Mouse (Mus musculus) adipocyte (in vitro differentiated cells): ENCODE results near the gene Psors1c2.
A peak's percentile ranks its signal among the peaks of the same experiment; 100 is the strongest.
"Not testable (repeated sequence)": the region's sequence is repeated elsewhere in the genome, so short reads cannot be mapped to it uniquely, and the experiment has no call there.

Source experiments
- DNase-seq: peaks from one replicate; pipeline ENCODE4 v3.0.0-alpha.2; 2016; ENCODE audit warnings: low spot score

Psors1c2 gene

DNA sequence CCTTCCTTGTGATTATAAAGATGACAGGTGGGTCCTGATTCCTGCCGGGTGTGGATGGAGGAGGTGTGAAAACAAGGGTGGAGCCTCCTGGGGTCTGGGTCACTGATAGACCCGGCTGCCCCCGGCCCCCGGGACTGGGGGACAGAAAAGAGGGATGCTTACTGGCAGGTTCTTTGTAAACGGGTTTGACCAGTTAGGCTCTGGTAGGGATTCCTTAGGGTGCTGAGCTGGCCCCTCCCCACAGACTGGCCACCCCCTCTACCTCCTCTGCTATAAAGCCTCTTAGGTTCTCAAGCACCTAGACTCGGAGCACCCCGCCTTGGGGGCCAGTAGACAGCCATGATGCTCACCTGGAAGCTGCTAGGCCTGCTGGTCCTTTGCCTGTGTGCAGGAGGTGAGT lies at the start of gene Psors1c2:
Gene Psors1c2 (plus strand): TSS at position 301 of the 400 bp plus-strand sequence.
- no peak for DNase-seq

DNA sequence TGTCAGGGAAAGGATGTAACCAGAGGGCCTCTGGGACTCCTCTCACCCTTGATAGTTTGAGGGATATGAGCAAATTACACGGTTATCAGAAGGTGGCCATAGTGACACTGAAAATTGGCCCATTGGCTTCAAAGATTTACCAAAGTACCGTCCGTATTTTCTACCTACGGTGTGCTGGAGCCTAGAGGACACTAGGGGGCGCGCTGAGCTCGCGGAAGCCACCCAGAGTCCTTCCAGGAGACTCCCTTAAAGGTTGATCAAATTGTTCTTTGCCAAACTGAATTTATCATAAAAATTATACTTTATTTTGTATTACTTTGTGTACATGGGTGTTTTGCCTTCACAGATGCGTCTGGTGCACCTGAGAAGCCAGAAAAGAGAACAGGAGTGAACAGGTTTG lies 48.9 kb upstream of the Psors1c2 start:
- DNase-seq: peak; percentile 65

- no peak for DNase-seq
These were observed 47.3 kb upstream of the Psors1c2 start for GRCm38 (mm10) chr17:35485702-35486101.

DNA sequence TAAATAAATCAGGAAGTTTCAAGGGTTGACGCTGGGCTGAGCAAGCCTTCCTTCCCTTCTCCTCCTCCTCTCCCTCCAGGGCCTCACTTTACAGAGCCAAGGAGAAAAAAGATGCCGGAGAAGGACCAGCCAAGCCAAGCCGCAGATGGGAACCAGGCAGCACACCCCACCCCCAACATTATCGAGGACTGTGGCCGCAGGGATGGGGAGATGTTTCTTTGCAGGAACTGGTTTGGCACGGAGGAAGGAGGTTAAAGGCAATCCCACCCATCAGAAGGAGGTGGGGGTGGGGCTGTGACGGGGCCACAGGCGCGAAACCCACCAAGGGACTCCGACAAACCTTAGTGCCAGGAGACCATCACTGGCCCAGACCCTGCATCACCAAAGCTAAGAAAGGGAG lies 46.3 kb upstream of the Psors1c2 start:
- DNase-seq: no peak

- no peak for DNase-seq
These were observed 45.0 kb upstream of the Psors1c2 start for GRCm38 (mm10) chr17:35488041-35488440.

- no peak for DNase-seq
These were observed 42.7 kb upstream of the Psors1c2 start for GRCm38 (mm10) chr17:35490320-35490719.

GRCm38 (mm10) chr17:35497124-35497523 lies 35.9 kb upstream of the Psors1c2 start:
- no peak for DNase-seq

GRCm38 (mm10) chr17:35502226-35502625 lies 30.8 kb upstream of the Psors1c2 start:
- DNase-seq: no peak

GRCm38 (mm10) chr17:35502762-35503161 lies 30.2 kb upstream of the Psors1c2 start:
- DNase-seq: no peak

DNA sequence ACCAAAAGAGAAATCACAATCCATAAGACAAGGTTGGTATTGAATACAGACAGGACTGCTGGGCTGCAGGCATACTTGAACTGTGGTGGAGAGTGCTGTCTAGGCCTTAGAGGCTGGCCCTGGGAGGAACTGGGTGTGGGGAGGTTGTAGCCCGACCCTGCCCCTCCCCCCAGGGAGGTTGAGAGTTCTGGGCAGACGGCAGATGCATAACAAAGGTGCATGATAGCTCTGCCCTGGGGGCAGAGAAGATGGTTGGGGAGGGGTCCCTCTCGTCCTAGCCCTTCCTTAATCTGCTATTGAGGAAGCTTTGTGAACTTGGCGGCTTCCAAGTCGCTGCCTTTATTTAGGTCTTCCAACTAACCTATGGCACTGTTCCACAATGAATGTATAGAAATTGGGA lies 29.2 kb upstream of the Psors1c2 start:
- no peak for DNase-seq

DNA sequence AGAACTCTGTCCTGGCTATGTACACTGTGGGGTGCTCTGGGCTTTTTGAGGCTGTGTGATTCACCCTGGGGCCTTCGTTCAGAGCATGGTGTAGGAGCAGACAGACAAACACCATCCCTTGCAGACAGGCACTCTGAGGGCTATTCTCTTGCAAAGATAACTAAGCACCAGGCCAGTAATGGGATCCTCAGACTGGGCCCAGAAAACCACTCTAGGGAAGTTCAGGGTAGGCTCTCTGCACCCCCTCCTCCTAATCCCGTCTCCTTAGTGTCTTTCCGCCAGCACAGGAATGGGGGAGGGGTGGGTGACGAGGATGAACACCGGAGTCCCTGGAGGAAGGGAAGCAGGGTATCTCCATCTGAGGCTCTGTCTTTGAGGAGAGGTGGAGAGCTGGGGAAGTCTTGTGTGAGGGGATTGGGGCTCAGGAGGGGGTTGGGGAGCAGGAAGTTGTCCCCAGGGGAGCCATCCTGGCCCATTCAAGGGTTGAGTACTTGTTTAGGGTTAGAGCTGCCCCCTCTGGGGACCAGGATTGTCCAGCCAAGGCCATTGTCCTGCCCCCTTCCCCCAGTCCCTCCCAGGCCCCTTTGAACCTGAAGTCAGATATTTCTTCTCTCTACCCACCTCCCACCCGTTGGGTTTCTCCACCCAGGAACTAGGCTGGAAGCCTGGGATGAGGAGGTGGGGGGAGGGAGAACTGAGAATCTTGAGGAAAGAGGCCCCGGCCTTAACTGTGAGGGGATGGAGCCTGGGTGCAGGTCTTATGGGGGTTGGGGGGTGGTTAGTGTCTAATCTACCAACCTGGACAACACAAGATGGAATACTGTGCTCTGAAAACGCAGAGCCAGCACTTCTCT lies 28.1 kb upstream of the Psors1c2 start:
- DNase-seq: no peak

- DNase-seq: no peak
These were observed 27.2 kb upstream of the Psors1c2 start, which contains the start of gene Pou5f1 for GRCm38 (mm10) chr17:35505776-35506175. TSS of gene Pou5f1 (plus strand) at chr17:35506018.

- no peak for DNase-seq
These were observed 26.1 kb upstream of the Psors1c2 start for GRCm38 (mm10) chr17:35506881-35507280.

DNA sequence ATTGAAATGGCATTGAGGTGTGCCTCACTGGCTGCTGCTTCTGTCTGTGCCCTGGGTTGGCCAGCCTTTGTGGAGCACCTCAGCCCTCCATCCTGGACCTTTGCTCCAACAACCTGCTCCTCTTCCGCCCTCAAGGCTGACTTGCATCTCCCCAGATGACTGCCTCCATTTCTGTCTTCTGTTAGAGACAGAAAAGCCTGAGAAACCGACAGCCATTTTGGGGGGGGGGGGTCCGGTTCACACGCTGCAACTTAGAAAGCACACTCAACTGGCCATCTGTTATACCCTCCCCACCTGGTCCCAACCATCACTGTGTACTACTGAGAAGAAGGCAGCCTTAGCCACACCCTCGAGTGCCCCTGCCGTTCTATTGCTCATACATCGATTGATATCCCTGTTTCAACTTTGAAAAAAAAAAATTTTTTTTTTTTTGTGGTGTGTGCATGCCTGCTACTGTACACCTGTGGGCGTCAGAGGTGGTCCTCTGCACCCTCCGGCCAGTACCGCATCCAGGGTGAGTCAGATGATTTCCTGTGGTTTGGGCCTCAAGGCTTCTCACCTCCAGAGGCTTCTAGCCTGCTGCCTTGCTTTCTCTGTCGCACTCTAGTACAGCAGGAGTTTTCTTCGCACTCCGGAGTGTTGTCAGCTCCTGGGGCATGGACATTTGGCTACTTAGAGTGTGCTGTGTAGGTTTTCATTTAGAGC lies 25.3 kb upstream of the Psors1c2 start:
- DNase-seq: no peak

DNA sequence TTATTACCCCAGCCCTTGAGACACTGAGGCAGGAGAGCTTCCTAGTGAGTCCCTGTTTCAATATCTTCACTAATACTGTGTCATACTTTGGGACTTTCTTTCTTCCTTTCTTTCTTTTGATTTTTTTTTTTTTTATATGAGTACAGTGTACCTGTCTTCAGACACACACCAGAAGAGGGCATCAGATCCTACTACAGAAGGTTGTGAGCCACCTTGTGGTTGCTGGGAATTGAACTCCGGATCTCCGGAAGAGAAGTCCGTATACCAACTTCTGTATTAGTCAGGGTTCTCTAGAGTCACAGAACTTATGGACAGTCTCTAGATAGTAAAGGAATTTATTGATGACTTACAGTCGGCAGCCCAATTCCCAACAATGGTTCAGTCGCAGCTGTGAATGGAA lies 24.7 kb upstream of the Psors1c2 start:
- not testable (repeated sequence) for DNase-seq

- no peak for DNase-seq
These were observed 23.7 kb upstream of the Psors1c2 start for GRCm38 (mm10) chr17:35509284-35509683.

DNA sequence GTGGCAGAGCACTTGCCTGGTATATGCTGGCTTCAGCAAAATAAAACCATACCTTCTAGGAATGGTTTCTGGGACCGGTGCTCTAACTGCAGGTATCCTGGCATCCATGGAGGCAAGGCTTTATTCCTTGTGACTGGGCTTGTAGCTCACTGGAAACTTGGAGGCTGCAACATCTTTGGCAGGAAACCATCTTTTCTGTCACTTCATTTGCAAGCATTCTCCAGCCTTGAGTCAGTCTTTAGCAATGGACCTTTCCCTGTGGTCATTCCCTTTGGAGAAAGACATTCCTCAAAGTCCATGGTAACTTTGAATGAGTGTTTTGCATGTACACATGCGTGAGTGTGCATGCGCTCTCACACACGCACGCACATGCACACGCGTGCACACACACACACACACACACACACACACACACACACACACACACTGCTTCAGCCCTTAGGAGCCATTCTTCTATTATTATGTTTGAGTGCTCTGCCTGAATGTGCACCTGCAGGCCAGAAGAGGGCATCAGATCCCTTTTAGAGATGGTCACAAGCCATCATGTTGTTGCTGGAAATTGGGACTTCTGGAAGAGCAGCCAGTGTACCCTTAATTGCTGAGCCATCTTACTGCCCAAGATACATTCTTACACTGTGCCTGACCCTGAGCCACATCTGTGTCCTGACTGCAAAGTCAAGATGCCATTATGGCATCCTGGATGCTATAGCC lies 19.9 kb upstream of the Psors1c2 start:
- DNase-seq: peak; percentile 41

GRCm38 (mm10) chr17:35513886-35514285 lies 19.1 kb upstream of the Psors1c2 start:
- DNase-seq: peak; percentile 74

GRCm38 (mm10) chr17:35514756-35515155 lies 18.2 kb upstream of the Psors1c2 start:
- DNase-seq: no peak

- DNase-seq: peak; percentile 57
These were observed 16.9 kb upstream of the Psors1c2 start for GRCm38 (mm10) chr17:35515911-35516640.

GRCm38 (mm10) chr17:35516652-35517500 lies 16.1 kb upstream of the Psors1c2 start, which contains the start of the genes Tcf19 and Cchcr1:
TSS of gene Tcf19 (minus strand) at chr17:35516824.
TSS of gene Cchcr1 (plus strand) at chr17:35517100.
- DNase-seq: peak; percentile 99
